Mouse (Mus musculus) small intestine, adult 2 months (tissue): Measurements from ENCODE around the gene Mylpf.

Experiments
- CTCF ChIP-seq: fragments of 200-500 bp; IDR thresholded peaks from 2 replicates; pipeline ENCODE4 v1.5.1; 2012; ENCODE audit warnings: low read depth, mild to moderate bottlenecking, control low read depth, inconsistent platforms, low read length, moderate library complexity, mixed read lengths; ENCODE audit not compliant: insufficient replicate concordance, insufficient read length; ENCODE audit errors: extremely low read depth
- POLR2A ChIP-seq: fragments of 200-500 bp; IDR thresholded peaks from 2 replicates; pipeline ENCODE4 v1.6.1; 2012; ENCODE audit warnings: low read depth, mild to moderate bottlenecking, control low read depth, inconsistent platforms, low read length, moderate library complexity

DNA sequence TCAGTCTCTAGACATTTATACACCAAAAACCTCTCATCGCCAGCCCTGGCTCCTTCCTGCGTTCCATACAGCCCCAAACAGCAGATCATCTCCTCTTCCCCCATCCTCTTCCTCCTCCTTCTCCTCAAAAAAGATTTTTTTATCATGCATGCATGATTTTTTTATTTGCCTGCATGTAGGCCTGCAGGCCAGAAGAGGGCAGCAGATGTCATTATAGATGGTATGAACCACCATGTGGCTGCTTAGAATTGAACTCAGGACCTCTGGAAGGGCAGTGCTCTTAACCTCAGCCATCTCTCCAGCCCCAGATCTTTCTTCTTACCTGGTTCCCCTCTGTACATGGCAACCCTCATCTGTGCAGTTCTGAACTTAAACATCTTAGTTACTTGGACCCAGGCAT lies 43.7 kb downstream of the Mylpf start:
- TF ChIP-seq CTCF (peak; percentile 50; the same call in 1 of the 2 replicates), POLR2A (no peak)
